Mouse (Mus musculus): ENCODE results near the gene Mgrn1.

Mgrn1 gene

GRCm38 (mm10) chr16:4879101-4879707 lies 6.8 kb upstream of the Mgrn1 start:
- DNase-seq (ENCODE audit: low spot score in 2 of 2), result peak; percentile 52 to 66

- DNase-seq (ENCODE audit: low spot score in 2 of 2), result peak; percentile 85 to 91
Observed at GRCm38 (mm10) chr16:4879708-4880124, 6.3 kb upstream of the Mgrn1 start.

GRCm38 (mm10) chr16:4880136-4880825 lies 5.8 kb upstream of the Mgrn1 start, which contains the start of gene Ubald1:
Gene Ubald1 (minus strand): TSS chr16:4880315.
- DNase-seq (ENCODE audit: low spot score in 2 of 2), result peak; percentile 92 to 98

GRCm38 (mm10) chr16:4881400-4882351 lies 4.4 kb upstream of the Mgrn1 start:
- DNase-seq (ENCODE audit: low spot score in 2 of 2), result no peak

GRCm38 (mm10) chr16:4884930-4885329 lies 1.1 kb upstream of the Mgrn1 start:
- DNase-seq (ENCODE audit: low spot score in 2 of 2), result no peak

GRCm38 (mm10) chr16:4886690-4887020 lies 606 bp downstream of the Mgrn1 start:
- no peak for DNase-seq (ENCODE audit: low spot score in 2 of 2)

GRCm38 (mm10) chr16:4890201-4890709 lies 4.2 kb downstream of the Mgrn1 start:
- DNase-seq (ENCODE audit: low spot score in 2 of 2), result no peak

- no peak for DNase-seq (ENCODE audit: low spot score in 2 of 2)
Observed at GRCm38 (mm10) chr16:4892171-4892570, 6.1 kb downstream of the Mgrn1 start.

GRCm38 (mm10) chr16:4894201-4894908 lies 8.3 kb downstream of the Mgrn1 start:
- no peak for DNase-seq (ENCODE audit: low spot score in 2 of 2)

- DNase-seq (ENCODE audit: low spot score in 2 of 2), result no peak
Observed at GRCm38 (mm10) chr16:4896249-4897027, 10.4 kb downstream of the Mgrn1 start.

GRCm38 (mm10) chr16:4897146-4897730 lies 11.2 kb downstream of the Mgrn1 start:
- DNase-seq (ENCODE audit: low spot score in 2 of 2), result peak in 1 of 2 experiments; percentile 30

GRCm38 (mm10) chr16:4898881-4899280 lies 12.8 kb downstream of the Mgrn1 start:
- peak in 1 of 2 experiments; percentile 73 for DNase-seq (ENCODE audit: low spot score in 2 of 2)

GRCm38 (mm10) chr16:4899711-4900110 lies 13.7 kb downstream of the Mgrn1 start:
- DNase-seq (ENCODE audit: low spot score in 2 of 2), result no peak

GRCm38 (mm10) chr16:4901167-4901566 lies 15.1 kb downstream of the Mgrn1 start:
- no peak for DNase-seq (ENCODE audit: low spot score in 2 of 2)

- DNase-seq (ENCODE audit: low spot score in 2 of 2), result no peak
Observed at GRCm38 (mm10) chr16:4902390-4902789, 16.3 kb downstream of the Mgrn1 start.

- no peak for DNase-seq (ENCODE audit: low spot score in 2 of 2)
Observed at GRCm38 (mm10) chr16:4903491-4904102, 17.5 kb downstream of the Mgrn1 start.

- DNase-seq (ENCODE audit: low spot score in 2 of 2), result no peak
Observed at GRCm38 (mm10) chr16:4904878-4905277, 18.8 kb downstream of the Mgrn1 start.

- DNase-seq (ENCODE audit: low spot score in 2 of 2), result no peak
Observed at GRCm38 (mm10) chr16:4905591-4905990, 19.5 kb downstream of the Mgrn1 start.

- DNase-seq (ENCODE audit: low spot score in 2 of 2), result no peak
Observed at GRCm38 (mm10) chr16:4906559-4906958, 20.5 kb downstream of the Mgrn1 start.

- no peak for DNase-seq (ENCODE audit: low spot score in 2 of 2)
Observed at GRCm38 (mm10) chr16:4907386-4907785, 21.3 kb downstream of the Mgrn1 start.

Measured in spleen, postnatal 10 days (tissue).